Mouse (Mus musculus): ENCODE data around the gene Opn4. TPM values are rescaled to one million over a fixed set of nuclear protein-coding genes. Genes with fewer than 3 reads are reported as not detected.

Opn4 gene
- polyA plus RNA-seq, 1 experiment from 2014 or later: not detected

GRCm38 (mm10) chr14:34611591-34611990, 11.6 kb upstream of the Opn4 start:
- no peak overlapping the region for H3K4me2 ChIP-seq (ENCODE audit: low read length)
- H3K4me3 ChIP-seq (replicated peaks; ENCODE audit: low read depth, low read length): no peak overlapping the region
- ATAC-seq (ENCODE audit: low FRiP score, low TSS enrichment) (no peak), DNase-seq (no peak)
- no peak overlapping the region for H3K9ac ChIP-seq (replicated peaks; ENCODE audit: low read length)
- H3K9me3 ChIP-seq (ENCODE audit: control insufficient read depth, low read length): no peaks in the 10 kb centered on the region
- H3K36me3 ChIP-seq (ENCODE audit: control insufficient read depth, insufficient read depth, low read length): no peaks in the 10 kb centered on the region
- no peak overlapping the region for H3K27ac ChIP-seq (replicated peaks; ENCODE audit: low read depth, low read length)
- H3K27me3 ChIP-seq (ENCODE audit: control insufficient read depth, insufficient read depth, low read length): peaks cover 14% of the 10 kb centered on the region
- H3K4me1 ChIP-seq (ENCODE audit: control insufficient read depth, insufficient read depth, low read length): peaks cover 3% of the 10 kb centered on the region; the same call in 1 of the 2 replicates
- 64% methylated on average over 4 of the region's 4 CpGs for WGBS

- Histone ChIP-seq H3K9ac (replicated peaks; ENCODE audit: low read length) (no peak overlapping the region), H3K4me1 (ENCODE audit: control insufficient read depth, insufficient read depth, low read length) (no peaks in the 10 kb centered on the region), H3K4me2 (ENCODE audit: low read length) (no peak overlapping the region), H3K27me3 (ENCODE audit: control insufficient read depth, insufficient read depth, low read length) (no peaks in the 10 kb centered on the region), H3K4me3 (replicated peaks; ENCODE audit: low read depth, low read length) (no peak overlapping the region), H3K9me3 (ENCODE audit: control insufficient read depth, low read length) (no peaks in the 10 kb centered on the region), H3K27ac (replicated peaks; ENCODE audit: low read depth, low read length) (no peak overlapping the region), H3K36me3 (ENCODE audit: control insufficient read depth, insufficient read depth, low read length) (no peaks in the 10 kb centered on the region)
- no peak for ATAC-seq (ENCODE audit: low FRiP score, low TSS enrichment)
- no peak for DNase-seq
- 94% methylated on average over 7 of the region's 7 CpGs for WGBS
Measured at GRCm38 (mm10) chr14:34601910-34602309, 2.0 kb upstream of the Opn4 start.

GRCm38 (mm10) chr14:34595596-34596255, 4.2 kb downstream of the Opn4 start:
- WGBS: 84% methylated on average over 17 of the region's 17 CpGs
- no peaks in the 10 kb centered on the region for H3K9me3 ChIP-seq (ENCODE audit: control insufficient read depth, low read length)
- H3K27ac ChIP-seq (replicated peaks; ENCODE audit: low read depth, low read length): no peak overlapping the region
- no peak overlapping the region for H3K9ac ChIP-seq (replicated peaks; ENCODE audit: low read length)
- H3K4me2 ChIP-seq (ENCODE audit: low read length): no peak overlapping the region
- ATAC-seq (ENCODE audit: low FRiP score, low TSS enrichment): no peak
- no peaks in the 10 kb centered on the region for H3K36me3 ChIP-seq (ENCODE audit: control insufficient read depth, insufficient read depth, low read length)
- H3K4me1 ChIP-seq (ENCODE audit: control insufficient read depth, insufficient read depth, low read length): no peaks in the 10 kb centered on the region
- H3K27me3 ChIP-seq (ENCODE audit: control insufficient read depth, insufficient read depth, low read length): no peaks in the 10 kb centered on the region
- H3K4me3 ChIP-seq (replicated peaks; ENCODE audit: low read depth, low read length): no peak overlapping the region
- no peak for DNase-seq

DNA sequence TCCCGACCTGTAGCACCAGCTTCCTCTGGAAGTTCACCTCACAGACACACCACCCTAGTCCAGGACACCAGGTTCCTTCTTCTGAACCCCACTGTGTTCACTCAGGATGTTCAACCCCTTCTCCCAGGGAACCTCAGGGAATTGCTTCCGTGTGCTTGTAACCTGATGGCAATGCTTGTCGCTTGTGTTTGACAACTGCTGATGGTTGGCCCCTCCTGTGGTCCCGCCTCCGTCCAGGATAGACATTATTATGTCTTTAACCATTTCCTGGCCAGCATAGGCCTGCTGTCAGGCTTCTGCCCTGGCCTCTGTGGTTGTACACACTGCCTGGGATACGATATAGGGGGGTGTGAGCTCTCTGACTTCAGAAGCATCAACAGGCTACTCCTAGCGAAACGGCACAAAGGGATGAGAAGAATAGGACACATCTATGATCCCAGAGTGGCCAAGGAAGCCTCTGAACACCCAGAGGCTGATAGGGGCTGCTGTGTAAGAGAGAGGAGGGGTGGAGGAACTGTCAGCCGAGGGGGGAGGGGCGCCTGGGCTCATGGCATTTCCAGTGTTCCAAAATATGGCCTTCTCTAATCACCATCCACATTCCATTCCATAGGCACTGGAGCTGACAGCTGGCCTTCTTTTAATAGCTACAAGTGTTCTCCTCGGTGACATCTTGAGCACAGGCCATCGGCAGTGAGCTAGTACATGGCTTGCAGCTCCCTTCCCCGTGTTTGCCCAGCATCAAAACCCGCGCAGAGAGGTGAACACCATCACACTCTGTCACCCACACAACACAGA, 8.0 kb downstream of the Opn4 start:
- H3K4me1 ChIP-seq (ENCODE audit: control insufficient read depth, insufficient read depth, low read length): no peaks in the 10 kb centered on the region
- H3K27me3 ChIP-seq (ENCODE audit: control insufficient read depth, insufficient read depth, low read length): no peaks in the 10 kb centered on the region
- no peak overlapping the region for H3K4me2 ChIP-seq (ENCODE audit: low read length)
- no peak overlapping the region for H3K4me3 ChIP-seq (replicated peaks; ENCODE audit: low read depth, low read length)
- no peaks in the 10 kb centered on the region for H3K36me3 ChIP-seq (ENCODE audit: control insufficient read depth, insufficient read depth, low read length)
- no peak for ATAC-seq (ENCODE audit: low FRiP score, low TSS enrichment)
- DNase-seq: no peak
- H3K27ac ChIP-seq (replicated peaks; ENCODE audit: low read depth, low read length): no peak overlapping the region
- no peak overlapping the region for H3K9ac ChIP-seq (replicated peaks; ENCODE audit: low read length)
- 80% methylated on average over 15 of the region's 15 CpGs for WGBS
- no peaks in the 10 kb centered on the region for H3K9me3 ChIP-seq (ENCODE audit: control insufficient read depth, low read length)

- ATAC-seq (ENCODE audit: low FRiP score, low TSS enrichment): peak; percentile 49; the same call in 1 of the 2 replicates
- peak overlapping the region; percentile 29 for H3K4me2 ChIP-seq (ENCODE audit: low read length)
- WGBS: 48% methylated on average over 24 of the region's 24 CpGs
Measured at GRCm38 (mm10) chr14:34590743-34591675, 8.9 kb downstream of the Opn4 start.

GRCm38 (mm10) chr14:34590017-34590570, 9.8 kb downstream of the Opn4 start:
- no peak for ATAC-seq (ENCODE audit: low FRiP score, low TSS enrichment)
- Histone ChIP-seq H3K9me3 (ENCODE audit: control insufficient read depth, low read length) (no peaks in the 10 kb centered on the region), H3K9ac (replicated peaks; ENCODE audit: low read length) (no peak overlapping the region), H3K4me1 (ENCODE audit: control insufficient read depth, insufficient read depth, low read length) (no peaks in the 10 kb centered on the region), H3K36me3 (ENCODE audit: control insufficient read depth, insufficient read depth, low read length) (no peaks in the 10 kb centered on the region), H3K4me2 (ENCODE audit: low read length) (no peak overlapping the region), H3K4me3 (replicated peaks; ENCODE audit: low read depth, low read length) (no peak overlapping the region), H3K27ac (replicated peaks; ENCODE audit: low read depth, low read length) (no peak overlapping the region), H3K27me3 (ENCODE audit: control insufficient read depth, insufficient read depth, low read length) (no peaks in the 10 kb centered on the region)
- DNase-seq: no peak
- WGBS: 88% methylated on average over 5 of the region's 5 CpGs

More at GRCm38 (mm10) chr14:34590743-34591675, 8.9 kb downstream of the Opn4 start:
- DNase-seq: no peak
- Histone ChIP-seq H3K4me3 (replicated peaks; ENCODE audit: low read depth, low read length) (no peak overlapping the region), H3K36me3 (ENCODE audit: control insufficient read depth, insufficient read depth, low read length) (no peaks in the 10 kb centered on the region), H3K4me1 (ENCODE audit: control insufficient read depth, insufficient read depth, low read length) (no peaks in the 10 kb centered on the region), H3K27ac (replicated peaks; ENCODE audit: low read depth, low read length) (no peak overlapping the region), H3K9ac (replicated peaks; ENCODE audit: low read length) (no peak overlapping the region), H3K9me3 (ENCODE audit: control insufficient read depth, low read length) (no peaks in the 10 kb centered on the region), H3K27me3 (ENCODE audit: control insufficient read depth, insufficient read depth, low read length) (no peaks in the 10 kb centered on the region)

DNA sequence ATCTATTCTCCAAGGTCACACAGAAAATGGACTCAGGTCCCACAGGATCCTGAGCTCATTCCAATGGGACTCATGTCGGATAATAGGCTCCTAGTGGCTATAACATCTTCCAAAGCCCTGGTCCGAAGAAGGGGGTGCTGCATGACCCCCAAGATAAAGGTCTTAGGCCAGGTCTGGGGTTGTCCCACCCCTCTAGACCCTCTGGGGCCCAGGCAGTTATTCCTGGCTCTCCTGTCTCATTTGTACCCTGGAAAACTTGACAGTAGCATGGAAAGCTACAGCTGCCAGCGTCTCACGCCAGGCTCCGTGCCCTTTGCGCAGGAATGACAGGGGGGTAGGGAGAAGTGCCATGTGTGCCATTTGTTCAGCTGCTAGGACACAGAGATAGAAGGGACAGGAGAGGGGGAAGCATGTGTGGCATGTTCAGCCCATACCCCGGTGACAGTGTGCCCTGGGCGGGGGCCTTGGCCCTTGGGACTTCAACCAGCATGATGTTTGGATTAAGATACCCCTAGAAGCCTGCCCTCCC, 10.7 kb downstream of the Opn4 start:
- WGBS: 92% methylated on average over 8 of the region's 8 CpGs
- no peak for ATAC-seq (ENCODE audit: low FRiP score, low TSS enrichment)

DNA sequence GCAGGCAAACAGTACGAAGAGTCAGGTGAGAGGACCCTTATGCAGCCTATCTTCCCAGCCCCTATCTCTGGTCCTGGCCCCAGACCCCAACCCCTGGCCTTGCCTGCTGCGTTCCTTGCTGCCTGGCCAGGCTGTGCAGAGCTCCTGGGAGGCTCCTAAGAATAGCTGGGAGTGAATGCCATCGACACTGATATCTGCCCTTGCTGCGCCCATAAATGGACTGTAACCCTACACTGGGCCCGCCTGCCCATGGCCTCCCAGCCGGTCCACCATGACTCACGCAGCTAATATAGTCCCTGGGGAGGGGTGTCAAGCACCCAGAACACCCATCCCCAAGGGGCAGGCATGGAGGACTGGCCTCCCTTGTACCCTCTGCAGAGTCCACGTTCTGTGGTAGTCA, 11.4 kb downstream of the Opn4 start, which contains the start of gene Ldb3:
TSS of gene Ldb3 (minus strand) at position 185 of the 400 bp plus-strand sequence.
- ATAC-seq (ENCODE audit: low FRiP score, low TSS enrichment): 0 out of 2 replicates have a peak, but pooled peaks have one; percentile 25
- Histone ChIP-seq H3K27ac (replicated peaks; ENCODE audit: low read depth, low read length) (no peak within 1 kb of the TSS), H3K4me2 (ENCODE audit: low read length) (no peak within 1 kb of the TSS), H3K4me3 (replicated peaks; ENCODE audit: low read depth, low read length) (no peak within 1 kb of the TSS), H3K9ac (replicated peaks; ENCODE audit: low read length) (no peak within 1 kb of the TSS), H3K27me3 (ENCODE audit: control insufficient read depth, insufficient read depth, low read length) (no peaks in the 10 kb centered on the region), H3K9me3 (ENCODE audit: control insufficient read depth, low read length) (no peaks in the 10 kb centered on the region), H3K4me1 (ENCODE audit: control insufficient read depth, insufficient read depth, low read length) (no peaks in the 10 kb centered on the region), H3K36me3 (ENCODE audit: control insufficient read depth, insufficient read depth, low read length) (no peaks in the 10 kb centered on the region)
- 78% methylated on average over 8 of the region's 8 CpGs for WGBS
- DNase-seq: no peak

More for the DNA sequence above, 10.7 kb downstream of the Opn4 start:
- H3K4me1 ChIP-seq (ENCODE audit: control insufficient read depth, insufficient read depth, low read length): no peaks in the 10 kb centered on the region
- H3K9me3 ChIP-seq (ENCODE audit: control insufficient read depth, low read length): no peaks in the 10 kb centered on the region
- H3K9ac ChIP-seq (replicated peaks; ENCODE audit: low read length): no peak overlapping the region
- H3K4me2 ChIP-seq (ENCODE audit: low read length): no peak overlapping the region
- no peak overlapping the region for H3K4me3 ChIP-seq (replicated peaks; ENCODE audit: low read depth, low read length)
- no peak overlapping the region for H3K27ac ChIP-seq (replicated peaks; ENCODE audit: low read depth, low read length)
- DNase-seq: no peak
- no peaks in the 10 kb centered on the region for H3K27me3 ChIP-seq (ENCODE audit: control insufficient read depth, insufficient read depth, low read length)
- no peaks in the 10 kb centered on the region for H3K36me3 ChIP-seq (ENCODE audit: control insufficient read depth, insufficient read depth, low read length)
